Mouse (Mus musculus): ENCODE measurements at regions not wholly inside any gene's neighbourhood (a gene's known extent, or its start where the extent isn't known, plus 50 kb on each side); places are given as distances from the start of the nearest gene placed in this dataset.

GRCm38 (mm10) chr14:73730796-73731195 lies 69.8 kb downstream of the Gm21750 start:
- no peak for DNase-seq

GRCm38 (mm10) chr14:73732161-73732560 lies 71.1 kb downstream of the Gm21750 start:
- no peak for DNase-seq

GRCm38 (mm10) chr14:73750790-73751189 lies 89.8 kb downstream of the Gm21750 start:
- no peak for DNase-seq

DNA sequence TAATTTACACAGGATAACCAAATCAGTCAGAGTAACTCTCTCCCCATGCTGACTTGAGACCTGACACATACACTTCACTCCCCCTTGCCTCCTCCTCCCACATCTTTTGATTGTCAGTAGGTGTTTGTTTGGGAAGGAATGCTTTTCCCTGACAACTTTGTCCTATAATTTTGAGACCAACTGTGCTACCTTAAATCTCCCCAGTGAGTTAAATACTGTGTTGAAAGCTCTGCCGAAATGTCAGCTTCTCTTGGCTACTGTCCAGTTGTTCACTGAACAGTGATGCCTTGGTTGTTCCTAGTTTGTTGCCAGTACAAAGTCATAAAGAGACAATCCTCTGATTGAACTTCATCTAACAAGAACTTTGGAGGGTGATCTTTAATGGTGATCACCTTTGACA lies 99.0 kb downstream of the Gm21750 start:
- DNase-seq: no peak

GRCm38 (mm10) chr14:73772964-73773363 lies 111.9 kb downstream of the Gm21750 start:
- DNase-seq: no peak

DNA sequence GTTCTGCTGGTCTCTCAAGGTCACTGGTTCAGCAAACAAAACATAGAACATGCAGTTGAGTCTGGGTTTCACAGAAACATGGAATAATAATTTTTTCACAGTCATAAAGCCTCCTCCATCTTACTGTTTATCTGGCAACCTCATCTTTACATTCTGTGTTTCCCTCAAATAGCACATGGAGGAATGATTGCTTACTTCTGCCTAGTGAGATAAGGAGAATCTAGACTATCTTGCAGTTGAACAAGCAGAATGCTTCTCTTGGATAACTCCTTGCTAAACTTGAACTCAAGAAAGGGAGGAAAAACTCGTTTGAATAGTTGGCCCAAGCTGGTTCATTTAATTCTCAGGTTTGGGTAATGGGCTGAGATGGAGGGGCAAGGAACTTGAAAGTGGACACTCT lies 112.8 kb downstream of the Gm21750 start:
- no peak for DNase-seq

GRCm38 (mm10) chr14:73776066-73776465 lies 115.0 kb downstream of the Gm21750 start:
- peak; percentile 10 for DNase-seq

GRCm38 (mm10) chr14:73807169-73807568 lies 146.1 kb downstream of the Gm21750 start:
- no peak for DNase-seq

DNA sequence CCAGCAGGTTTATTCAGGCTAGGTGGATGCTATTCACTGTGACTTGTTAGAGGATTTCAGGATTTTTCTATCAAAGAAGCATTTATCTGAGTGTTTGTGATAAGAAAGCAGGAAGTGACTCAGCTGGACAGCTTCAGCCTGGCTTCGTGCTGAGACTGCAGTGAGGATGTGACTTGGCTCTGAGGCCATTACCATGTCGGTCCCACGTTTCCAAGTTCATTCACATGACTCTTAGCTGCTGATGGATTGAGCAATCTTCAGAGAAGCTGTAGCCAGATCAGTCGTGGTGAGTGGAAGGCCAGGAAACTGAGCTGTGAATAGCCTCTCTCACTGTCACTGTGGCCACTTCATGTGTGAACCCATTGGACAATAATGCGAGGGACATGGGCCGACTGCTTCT lies 177.9 kb downstream of the Gm21750 start:
- DNase-seq: no peak

- no peak for DNase-seq
Measured at GRCm38 (mm10) chr14:73861782-73862181, 200.8 kb downstream of the Gm21750 start.

DNA sequence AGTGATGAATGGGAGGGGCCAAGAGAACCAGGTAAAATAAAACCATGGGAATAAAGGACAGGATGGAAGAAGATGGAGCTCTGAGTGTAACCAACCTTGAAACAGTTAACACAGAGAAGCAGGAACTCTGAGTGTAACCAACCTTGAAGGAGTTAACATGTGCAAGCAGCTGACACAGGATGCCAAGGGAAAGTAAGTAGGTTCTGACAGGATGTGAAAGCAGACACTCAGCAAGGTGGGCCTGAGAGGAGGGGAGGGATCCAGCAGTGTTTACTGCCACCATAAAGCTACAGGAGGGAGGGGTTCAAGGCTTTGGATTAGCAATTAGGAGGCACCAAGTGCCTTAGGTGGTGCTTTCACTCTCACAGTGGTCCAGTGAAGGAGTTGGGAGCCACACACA lies 213.3 kb downstream of the Gm21750 start:
- DNase-seq: no peak

DNA sequence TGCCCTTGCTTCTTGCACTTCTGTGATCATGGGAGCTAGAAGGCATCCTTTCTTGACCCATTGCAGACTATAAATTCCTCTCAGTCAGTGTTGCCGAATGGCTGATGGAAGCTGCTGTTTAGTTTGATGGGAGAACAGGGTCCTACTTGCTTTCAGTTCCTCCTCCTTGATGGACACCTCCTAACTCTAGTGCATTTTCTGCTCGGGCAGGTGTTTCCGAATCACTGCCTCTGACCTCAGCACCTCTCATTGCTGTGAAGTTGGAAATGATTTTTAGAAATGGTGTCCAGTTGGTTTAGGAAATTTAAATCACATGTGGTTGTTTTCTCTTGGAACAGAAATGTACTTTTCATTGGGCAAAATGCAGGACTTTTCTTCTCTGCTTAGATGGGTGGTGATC lies 214.9 kb downstream of the Gm21750 start:
- DNase-seq: no peak

- no peak for DNase-seq
Measured at GRCm38 (mm10) chr14:73878267-73878666, 217.2 kb downstream of the Gm21750 start.

GRCm38 (mm10) chr14:73878866-73879419 lies 217.9 kb downstream of the Gm21750 start:
- DNase-seq: no peak

GRCm38 (mm10) chr14:73891451-73891850 lies 230.4 kb downstream of the Gm21750 start:
- no peak for DNase-seq

DNA sequence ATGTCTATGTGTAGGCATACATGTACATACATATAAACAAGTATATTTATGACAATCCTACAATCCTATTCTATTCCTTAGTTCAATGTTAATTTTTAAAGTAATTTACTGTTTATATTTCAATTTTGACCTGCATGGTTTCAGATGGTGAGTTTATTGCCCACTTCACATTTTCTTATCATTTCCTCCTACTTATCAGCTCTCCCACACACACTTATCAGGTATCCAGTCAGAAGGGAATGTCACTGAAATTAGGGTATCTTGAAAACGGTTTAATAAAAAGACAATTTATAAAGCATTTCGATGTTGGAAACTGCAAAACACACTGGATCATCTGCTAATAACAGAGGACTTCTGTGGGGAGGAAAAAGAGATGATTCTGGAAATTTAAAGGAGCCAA lies 233.8 kb downstream of the Gm21750 start:
- no peak for DNase-seq

DNA sequence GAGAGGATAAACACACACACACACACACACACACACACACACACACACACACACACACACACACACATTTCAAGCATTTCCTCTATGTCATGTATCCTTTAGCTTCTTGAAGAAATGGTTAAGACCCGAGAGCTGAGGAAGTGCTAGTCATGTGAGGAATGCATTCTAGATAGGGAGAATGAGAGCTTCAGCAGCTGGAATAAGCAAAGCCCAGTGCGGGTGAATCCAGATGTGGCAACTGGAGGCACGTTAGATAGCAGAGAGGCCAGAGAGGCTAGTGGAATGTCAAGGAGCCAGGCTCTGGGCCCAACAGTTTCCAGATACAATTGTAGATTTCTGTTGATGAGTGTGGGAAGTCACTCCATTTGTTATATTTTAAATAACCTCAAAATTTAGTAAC lies 234.2 kb downstream of the Gm21750 start:
- no peak for DNase-seq

DNA sequence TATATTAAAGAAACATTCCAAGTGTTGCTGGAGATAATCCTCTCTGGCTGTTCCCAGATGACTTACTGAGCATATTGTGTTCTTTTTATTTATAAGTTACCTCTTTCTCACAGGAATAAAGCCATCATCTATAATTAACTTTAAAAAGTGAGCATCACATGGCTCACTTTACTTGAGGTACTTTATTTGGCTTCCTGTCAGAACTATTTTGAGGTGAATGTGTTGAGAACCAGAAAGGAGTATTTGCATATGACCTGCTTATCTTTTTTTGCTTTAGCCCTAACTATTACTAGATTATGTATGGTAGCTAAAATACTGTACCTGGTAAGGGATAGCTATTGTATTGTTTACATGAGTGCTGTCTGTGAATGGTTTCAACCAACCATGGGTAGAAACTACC lies 238.1 kb downstream of the Gm21750 start:
- no peak for DNase-seq

- DNase-seq: no peak
Measured at GRCm38 (mm10) chr14:73902085-73902713, 241.2 kb downstream of the Gm21750 start.

DNA sequence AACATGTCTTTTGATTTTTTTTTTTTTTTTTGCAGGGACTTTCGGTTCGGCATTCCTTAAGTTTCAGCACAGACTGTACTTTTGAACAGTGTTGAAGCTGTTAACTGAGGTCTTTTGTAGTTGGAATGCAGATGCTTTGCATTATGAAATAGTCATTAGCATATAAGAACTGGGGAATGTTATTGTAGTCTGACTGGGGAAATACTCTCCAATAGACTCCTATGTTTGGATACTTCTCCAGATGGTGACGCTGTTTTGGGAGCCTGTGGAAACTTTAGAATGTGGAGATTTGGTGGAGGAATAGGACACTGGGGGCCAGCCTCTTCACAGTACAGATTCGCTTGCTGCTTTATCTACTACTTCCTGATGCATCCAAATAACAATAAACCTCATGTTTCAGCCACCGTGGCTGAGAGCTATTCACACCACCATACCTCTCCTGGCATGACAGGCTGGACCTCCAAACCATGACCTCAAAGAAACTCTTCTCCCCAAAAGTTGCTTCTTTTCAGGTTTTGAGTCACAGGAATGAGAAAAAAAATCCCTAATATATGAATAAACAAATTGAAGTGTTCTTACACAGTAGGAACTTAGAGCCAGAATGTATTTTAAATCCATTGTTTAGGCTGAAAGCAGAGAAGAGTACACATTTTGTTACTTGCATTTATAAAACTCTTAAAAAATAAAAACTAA lies 252.9 kb downstream of the Gm21750 start:
- no peak for DNase-seq

DNA sequence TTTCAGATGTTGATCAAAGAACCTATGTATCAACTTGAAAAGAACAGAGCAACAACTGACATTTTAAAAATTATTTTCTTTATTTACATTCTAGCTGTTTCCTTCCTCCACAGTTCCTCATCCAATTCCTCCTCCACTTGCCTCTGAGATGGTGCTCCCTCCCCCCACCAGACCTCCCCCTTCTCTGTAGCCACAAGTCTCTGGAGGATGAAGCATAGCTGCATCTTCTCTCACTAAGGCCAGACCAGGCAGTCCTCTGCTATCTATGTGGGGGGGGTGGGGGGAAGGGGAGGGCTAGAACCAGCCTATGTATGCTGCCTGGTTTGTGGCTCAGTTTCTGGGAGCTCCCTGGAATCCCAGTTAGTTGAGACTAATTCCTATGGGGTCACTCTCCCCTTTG lies 255.0 kb downstream of the Gm21750 start:
- no peak for DNase-seq

DNA sequence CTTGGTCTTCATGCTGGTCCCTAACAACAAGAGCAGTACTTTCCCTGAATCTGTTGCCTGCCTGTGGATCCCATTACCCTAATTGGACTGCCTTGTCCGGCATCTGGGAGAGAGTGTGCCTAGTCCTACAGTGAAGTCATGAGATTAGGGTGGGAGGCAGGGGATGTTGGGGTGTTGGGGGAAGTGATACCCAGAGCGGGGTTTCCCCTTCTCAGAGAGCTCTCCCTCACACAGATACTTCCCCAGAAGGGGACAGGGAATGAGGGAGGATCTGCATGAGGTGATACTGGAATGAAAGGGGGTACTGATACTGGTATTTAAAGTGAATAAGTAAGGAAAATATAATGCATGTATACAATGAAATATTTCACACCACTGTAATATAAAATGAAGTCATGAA lies 270.1 kb downstream of the Gm21750 start:
- no peak for DNase-seq

- no peak for DNase-seq
Measured at GRCm38 (mm10) chr14:73947316-73947715, 286.3 kb downstream of the Gm21750 start.

- no peak for DNase-seq
Measured at GRCm38 (mm10) chr14:73952511-73952910, 291.5 kb downstream of the Gm21750 start.

GRCm38 (mm10) chr14:73978694-73979093 lies 317.7 kb downstream of the Gm21750 start:
- no peak for DNase-seq

Measured in cerebellum, adult 8-10 months (tissue).